Mouse (Mus musculus) ovary, adult 2 months (tissue): ENCODE data around the gene Ankrd13a. TPM values are rescaled to one million over a fixed set of nuclear protein-coding genes. Genes with fewer than 3 reads are reported as not detected.

Experiments used
- polyA plus RNA-seq: library from polyadenylated mRNA; depleted of rRNA; stranded (reverse); fragments of >200 nt; gene quantifications from 2 replicates; pipeline ENCODE4 v1.2.3, GENCODE M21; 2012; rRNA removed

Ankrd13a gene
- 79.4 and 87.0 TPM in 2 replicates for polyA plus RNA-seq

GRCm38 (mm10) chr5:114774403-114775051 lies at the start of gene Ankrd13a:
Gene Ankrd13a, plus strand, starts transcription at chr5:114774677.

GRCm38 (mm10) chr5:114775056-114775979 lies 841 bp downstream of the Ankrd13a start, which contains the start of gene Git2:
Gene Git2, minus strand, starts transcription at chr5:114775517.

DNA sequence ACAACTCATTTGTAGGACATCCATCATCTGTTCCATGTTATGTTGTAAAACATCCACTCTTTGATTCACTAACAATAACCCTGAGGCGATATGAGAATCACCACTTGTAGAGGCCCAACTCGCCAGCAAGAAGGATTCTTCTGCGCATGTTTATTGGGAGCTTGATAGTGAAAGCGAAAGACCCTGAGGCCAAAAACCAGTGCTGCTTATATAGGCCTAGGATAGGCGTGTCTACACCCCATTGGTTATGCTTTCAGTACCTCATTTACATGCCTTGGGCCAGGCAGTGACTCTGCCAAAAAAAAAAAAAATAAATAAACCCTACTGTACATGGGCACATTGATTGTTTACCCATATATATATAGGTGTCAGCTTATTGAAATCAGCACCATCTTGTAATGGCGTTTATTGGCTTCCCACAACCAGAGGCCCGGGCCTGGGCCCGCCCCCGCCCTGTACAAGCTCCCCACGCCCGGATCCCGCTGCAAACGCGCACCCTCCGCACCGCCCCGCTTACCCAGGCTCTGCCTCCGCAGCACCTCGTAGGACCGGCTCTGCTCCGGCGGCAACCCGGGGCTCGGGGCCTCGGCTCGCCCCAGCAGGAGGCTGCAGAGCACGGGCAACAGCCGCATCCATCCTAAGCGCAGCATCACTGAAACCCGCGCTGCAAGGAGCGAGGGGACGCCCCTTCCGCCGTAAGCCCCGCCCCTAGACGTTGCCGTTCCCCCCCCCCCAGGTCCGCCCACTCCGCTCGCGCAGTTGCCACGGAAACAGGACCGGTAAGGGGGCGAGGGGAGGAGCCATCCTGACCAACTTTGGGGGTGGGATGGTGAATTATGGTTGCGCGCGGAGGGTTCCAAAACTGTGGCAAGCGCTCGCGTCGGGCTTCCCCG lies 48.6 kb downstream of the Ankrd13a start, which contains the start of gene 1500011B03Rik:
Gene 1500011B03Rik, minus strand, starts transcription at position 673 of the 893 bp plus-strand sequence.

DNA sequence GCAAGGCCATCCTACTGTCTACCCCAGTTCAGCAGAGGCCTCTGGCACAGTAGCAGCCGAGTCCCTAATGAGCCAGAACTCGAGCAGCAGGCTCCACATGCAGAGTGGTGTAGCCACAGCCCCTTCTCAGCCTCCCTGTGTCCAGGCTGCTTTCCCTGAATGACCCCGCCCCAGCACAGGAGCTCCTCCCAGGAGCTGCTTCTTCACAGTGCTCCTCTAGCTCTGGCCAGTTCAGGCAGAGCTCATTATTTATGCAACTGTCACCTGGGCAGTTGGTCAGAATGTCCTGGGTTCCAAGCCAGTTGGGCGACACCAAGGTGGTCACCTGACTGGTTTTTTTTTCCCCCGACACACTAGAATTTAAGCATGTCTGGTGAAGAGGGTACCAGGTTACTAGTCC lies 78.9 kb downstream of the Ankrd13a start, which contains the start of gene 4930519G04Rik:
Gene 4930519G04Rik, plus strand, starts transcription at position 301 of the 400 bp plus-strand sequence.

Other genes with a start within 250 kb of the Ankrd13a start
- 47.0 and 63.6 TPM in 2 replicates for gene Fam222a, start 206.7 kb upstream of the Ankrd13a start, polyA plus RNA-seq
- gene Trpv4, start 116.3 kb upstream of the Ankrd13a start, polyA plus RNA-seq: 15.0 and 18.1 TPM in 2 replicates
- gene Gltp, start 83.7 kb upstream of the Ankrd13a start, polyA plus RNA-seq: 89.3 and 108 TPM in 2 replicates
- 17.0 TPM in 2 replicates for gene Tchp, start 66.9 kb upstream of the Ankrd13a start, polyA plus RNA-seq
- gene Git2, start 840 bp downstream of the Ankrd13a start, polyA plus RNA-seq: 59.4 and 63.5 TPM in 2 replicates
- gene 1500011B03Rik, start 48.8 kb downstream of the Ankrd13a start, polyA plus RNA-seq: 56.0 and 59.4 TPM in 2 replicates
- gene 4930519G04Rik, start 79.0 kb downstream of the Ankrd13a start, polyA plus RNA-seq: 0.06 TPM in 1 of 2 replicates, not detected in the other
- not detected in 2 replicates for gene Gm9936, start 84.0 kb downstream of the Ankrd13a start, polyA plus RNA-seq
- gene Oasl2, start 122.3 kb downstream of the Ankrd13a start, polyA plus RNA-seq: 12.8 and 16.7 TPM in 2 replicates
- gene Oasl1, start 148.6 kb downstream of the Ankrd13a start, polyA plus RNA-seq: 4.4 and 5.9 TPM in 2 replicates
- gene 2210016L21Rik, start 167.5 kb downstream of the Ankrd13a start, polyA plus RNA-seq: 27.6 and 31.4 TPM in 2 replicates
- gene Hnf1a, start 196.4 kb downstream of the Ankrd13a start, polyA plus RNA-seq: 0.16 and 0.18 TPM in 2 replicates
- 174 TPM in 2 replicates for gene Sppl3, start 236.5 kb downstream of the Ankrd13a start, polyA plus RNA-seq